Mouse (Mus musculus) gastrocnemius, adult 2 months (tissue): ENCODE data around the gene Necap1. TPM values are rescaled to one million over a fixed set of nuclear protein-coding genes. Genes with fewer than 3 reads are reported as not detected.
A peak's percentile ranks its signal among the peaks of the same experiment; 100 is the strongest.

ENCODE experiments used
- DNase-seq: peaks from one replicate; pipeline ENCODE4 v3.0.0; 2022
- H3K27ac ChIP-seq: fragments of 200-600 bp; 2 replicates; pipeline ENCODE4 v1.8.1; 2022; ENCODE audit warnings: mild to moderate bottlenecking
- H3K4me3 ChIP-seq: fragments of 200-600 bp; 2 replicates; pipeline ENCODE4 v1.8.1; 2022; ENCODE audit warnings: mild to moderate bottlenecking, moderate library complexity
- CTCF ChIP-seq: fragments of 200-600 bp; IDR thresholded peaks from 2 replicates; pipeline ENCODE4 v1.8.1; 2022; ENCODE audit warnings: antibody characterized with exemption, mild to moderate bottlenecking, moderate library complexity
- intact Hi-C: fragments of 180-260 bp; cut with DNase I; formaldehyde crosslinking; loops from one replicate; pipeline ENCODE4 v1.15.1; 2025
- microRNA-seq: library from miRNA; unstranded; fragments of <30 nt; microRNA quantifications from one replicate; pipeline ENCODE4 v1.2.0, GENCODE M21; 2021
- total RNA-seq, 2 experiments: library from RNA; stranded (reverse); gene quantifications; 2 replicates each; pipeline ENCODE4 v1.2.3; 2021

The Necap1 gene
- total RNA-seq, 2 experiments from 2014 or later, result 15.2 to 16.2 TPM

- Histone ChIP-seq H3K4me3 (peak within 1 kb of the TSS; percentile 22), H3K27ac (peak within 1 kb of the TSS; percentile 12; the same call in 1 of the 2 replicates)
- no peak for DNase-seq
- TF ChIP-seq CTCF, result no peak
- intact Hi-C loops, result no loop called here
Measured at GRCm38 (mm10) chr6:122921451-122921850, 47.2 kb downstream of the Necap1 start, which contains the start of gene Clec4a1. Gene Clec4a1 (plus strand): TSS chr6:122921848.

- Histone ChIP-seq H3K4me3 (no peak overlapping the region), H3K27ac (no peak overlapping the region)
- no peak for DNase-seq
- intact Hi-C loops, result no loop called here
- no peak for TF ChIP-seq CTCF
Measured at GRCm38 (mm10) chr6:122934845-122935244, 60.6 kb downstream of the Necap1 start.

Small RNA genes within 50 kb of the gene (microRNA-seq; reads per million reads assigned to microRNA genes)
- gene Mir7231, result not detected

Other genes starting within 250 kb of the Necap1 start
- gene Dppa3, start 248.1 kb upstream of the Necap1 start, total RNA-seq, result not detected
- not detected for gene Nanog, start 167.0 kb upstream of the Necap1 start, total RNA-seq
- gene Slc2a3, start 72.8 kb upstream of the Necap1 start, total RNA-seq, result 1 to 10 TPM; 1.7 to 7.6 TPM
- gene Foxj2, start 54.6 kb upstream of the Necap1 start, total RNA-seq, result 10 to 100 TPM; 26.4 to 29.1 TPM
- under 1 TPM; 0.41 to 0.67 TPM for gene C3ar1, start 18.3 kb upstream of the Necap1 start, total RNA-seq
- gene Clec4a1, start 47.4 kb downstream of the Necap1 start, total RNA-seq, result 1 to 10 TPM in 1 of 2 experiments, under 1 TPM in 1; 0.61 to 1.5 TPM
- gene Clec4a3, start 78.0 kb downstream of the Necap1 start, total RNA-seq, result 1 to 10 TPM in 1 of 2 experiments, under 1 TPM in 1; 0.99 to 1.3 TPM
- not detected for gene Clec4a4, start 115.9 kb downstream of the Necap1 start, total RNA-seq
- gene Clec4b1, start 175.5 kb downstream of the Necap1 start, total RNA-seq, result under 1 TPM in 1 of 2 experiments, not detected in 1; 0.53 TPM
- under 1 TPM; 0.36 to 0.95 TPM for gene Clec4a2, start 232.0 kb downstream of the Necap1 start, total RNA-seq